Mouse (Mus musculus) layer of hippocampus, adult 18-20 months (tissue): ENCODE measurements around the gene Stk32c. TPM values are rescaled to one million over a fixed set of nuclear protein-coding genes. Genes with fewer than 3 reads are reported as not detected.

Experiments
- DNase-seq, 2 experiments: peaks; one replicate each; pipeline ENCODE4 v3.0.0; 2022; ENCODE audit warnings: low spot score in 2 of 2
- total RNA-seq, 2 experiments: library from RNA; stranded (reverse); gene quantifications; 2 replicates each; pipeline ENCODE4 v1.2.3; 2021

Gene Stk32c
- total RNA-seq, 2 experiments from 2014 or later: 103 to 116 TPM

- no peak for DNase-seq
Observed at GRCm38 (mm10) chr7:139063406-139063805, 149.7 kb downstream of the Stk32c start.

Other genes with a start within 250 kb of the Stk32c start
- 10 to 100 TPM; 43.9 to 44.7 TPM for gene Dpysl4, start 127.3 kb downstream of the Stk32c start, total RNA-seq
- gene Lrrc27, start 319 bp downstream of the Stk32c start, total RNA-seq: 1 to 10 TPM; 6.1 to 6.4 TPM
- gene Pwwp2b, start 35.2 kb upstream of the Stk32c start, total RNA-seq: 10 to 100 TPM; 31.5 to 35.9 TPM
- gene Inpp5a, start 175.8 kb upstream of the Stk32c start, total RNA-seq: 10 to 100 TPM; 45.5 to 46.1 TPM